Mouse (Mus musculus) hindbrain, embryonic 13.5 days (tissue): Measurements from ENCODE around the gene Armh4. TPM values are rescaled to one million over a fixed set of nuclear protein-coding genes. Genes with fewer than 3 reads are reported as not detected.
"Not testable (repeated sequence)": the region's sequence is repeated elsewhere in the genome, so short reads cannot be mapped to it uniquely, and the experiment has no call there.

ENCODE experiments used
- ATAC-seq: fragments of 200-750 bp; cut with Nextera tagmentation; 2 replicates; pipeline ENCODE4 v1.8.0; 2017; ENCODE audit warnings: moderate TSS enrichment; ENCODE audit not compliant: low FRiP score
- H3K27ac ChIP-seq: fragments of 300-500 bp; sonication (generic); 2 replicates; pipeline ENCODE4 v1.5.1; 2015; ENCODE audit warnings: inconsistent platforms, mild to moderate bottlenecking, moderate library complexity
- H3K27me3 ChIP-seq: fragments of 300-500 bp; sonication (generic); 2 replicates; pipeline ENCODE4 v1.6.1; 2015; ENCODE audit warnings: mild to moderate bottlenecking, inconsistent platforms
- H3K36me3 ChIP-seq: fragments of 300-500 bp; sonication (generic); 2 replicates; pipeline ENCODE4 v1.6.1; 2015; ENCODE audit warnings: mild to moderate bottlenecking, inconsistent platforms
- H3K4me1 ChIP-seq: fragments of 300-500 bp; sonication (generic); replicated peaks from 2 replicates; pipeline ENCODE4 v1.6.1; 2015; ENCODE audit warnings: inconsistent platforms
- H3K4me2 ChIP-seq: fragments of 300-500 bp; sonication (generic); 2 replicates; pipeline ENCODE4 v1.6.1; 2015; ENCODE audit warnings: inconsistent platforms, mild to moderate bottlenecking, moderate library complexity
- H3K4me3 ChIP-seq: fragments of 300-500 bp; sonication (generic); 2 replicates; pipeline ENCODE4 v1.5.1; 2015; ENCODE audit warnings: mild to moderate bottlenecking, inconsistent platforms
- H3K9ac ChIP-seq: fragments of 300-500 bp; sonication (generic); 2 replicates; pipeline ENCODE4 v1.6.1; 2015; ENCODE audit warnings: mild to moderate bottlenecking, inconsistent platforms
- H3K9me3 ChIP-seq: fragments of 300-500 bp; sonication (generic); 2 replicates; pipeline ENCODE4 v1.6.1; 2016; ENCODE audit warnings: inconsistent platforms
- WGBS: fragments of 180-500 bp; shearing (Covaris S2); methylation state at CpG from one replicate; pipeline ENCODE4 v1.1.7; 2015; 5-methylcytosine and 5-hydroxymethylcytosine counted together
- polyA plus RNA-seq: library from polyadenylated mRNA; unstranded; fragments of >200 nt; fragmentation: Nextera tagmentation; extraction: Ambion mirVana; gene quantifications from 2 replicates; pipeline ENCODE4 v1.2.1, GENCODE M21; 2015

Gene Armh4
- 37.9 and 38.9 TPM in 2 replicates for polyA plus RNA-seq

- H3K4me2 ChIP-seq: peak within 1 kb of the TSS; percentile 78
These were observed at the start of gene Armh4 for GRCm38 (mm10) chr14:49782715-49783531. TSS of gene Armh4 (minus strand) at chr14:49783383.

GRCm38 (mm10) chr14:49829192-49830171 is 46.3 kb upstream of the Armh4 start:
- ATAC-seq: peak; percentile 82
- WGBS: 12% methylated on average over 17 of the region's 17 CpGs
- no peaks in the 10 kb centered on the region for H3K36me3 ChIP-seq
- peak overlapping the region; percentile 18; the same call in 1 of the 2 replicates for H3K27ac ChIP-seq
- peaks cover 8% of the 10 kb centered on the region; the same call in 1 of the 2 replicates for H3K4me1 ChIP-seq
- H3K4me2 ChIP-seq: peak overlapping the region; percentile 51
- H3K9ac ChIP-seq: no peak overlapping the region
- no peaks in the 10 kb centered on the region for H3K27me3 ChIP-seq
- peak overlapping the region; percentile 27 for H3K4me3 ChIP-seq
- H3K9me3 ChIP-seq: no peaks in the 10 kb centered on the region; the same call in 1 of the 2 replicates

More at GRCm38 (mm10) chr14:49782715-49783531, at the start of gene Armh4:
- Histone ChIP-seq H3K27ac (peak within 1 kb of the TSS; percentile 90), H3K36me3 (no peaks in the 10 kb centered on the region), H3K4me3 (peak within 1 kb of the TSS; percentile 72), H3K9ac (peak within 1 kb of the TSS; percentile 83), H3K27me3 (0 out of 2 replicates have a peak, but pooled peaks cover 6% of the 10 kb centered on the region), H3K4me1 (peaks cover 26% of the 10 kb centered on the region), H3K9me3 (no peaks in the 10 kb centered on the region)
- ATAC-seq: peak; percentile 99
- under 1% methylated on average over 23 of the region's 24 CpGs for WGBS

- not testable (repeated sequence) for H3K4me1 ChIP-seq, H3K9ac ChIP-seq, ATAC-seq, H3K9me3 ChIP-seq, H3K36me3 ChIP-seq, H3K4me3 ChIP-seq, H3K4me2 ChIP-seq, H3K27me3 ChIP-seq, H3K27ac ChIP-seq
- 78% methylated on average over 8 of the region's 8 CpGs for WGBS
These were observed 36.7 kb upstream of the Armh4 start for GRCm38 (mm10) chr14:49819721-49820440.

GRCm38 (mm10) chr14:49818713-49819208 is 35.6 kb upstream of the Armh4 start:
- not testable (repeated sequence) for H3K4me1 ChIP-seq, H3K4me2 ChIP-seq, H3K4me3 ChIP-seq, H3K9me3 ChIP-seq, H3K36me3 ChIP-seq, H3K27me3 ChIP-seq, H3K9ac ChIP-seq, H3K27ac ChIP-seq, ATAC-seq
- 83% methylated on average over 6 of the region's 6 CpGs for WGBS

GRCm38 (mm10) chr14:49812966-49813365 is 29.8 kb upstream of the Armh4 start:
- not testable (repeated sequence) for H3K27me3 ChIP-seq, H3K4me2 ChIP-seq, H3K36me3 ChIP-seq, H3K4me3 ChIP-seq, ATAC-seq, H3K4me1 ChIP-seq, H3K27ac ChIP-seq, H3K9ac ChIP-seq, H3K9me3 ChIP-seq
- 88% methylated on average over 9 of the region's 9 CpGs for WGBS

- H3K27me3 ChIP-seq, ATAC-seq, H3K27ac ChIP-seq, H3K9me3 ChIP-seq, H3K9ac ChIP-seq, H3K4me3 ChIP-seq, H3K4me2 ChIP-seq, H3K36me3 ChIP-seq, H3K4me1 ChIP-seq: not testable (repeated sequence)
These were observed 21.9 kb upstream of the Armh4 start for GRCm38 (mm10) chr14:49805051-49805450.

- no peak for ATAC-seq
- H3K9me3 ChIP-seq: no peaks in the 10 kb centered on the region
- H3K36me3 ChIP-seq: no peaks in the 10 kb centered on the region
- H3K4me1 ChIP-seq: no peaks in the 10 kb centered on the region
- WGBS: 13% methylated on average over 4 of the region's 4 CpGs
- no peaks in the 10 kb centered on the region for H3K27me3 ChIP-seq
- H3K9ac ChIP-seq: no peak overlapping the region
- no peak overlapping the region for H3K27ac ChIP-seq
- no peak overlapping the region for H3K4me2 ChIP-seq
- no peak overlapping the region for H3K4me3 ChIP-seq
These were observed 18.3 kb upstream of the Armh4 start for GRCm38 (mm10) chr14:49801444-49801843.

GRCm38 (mm10) chr14:49793948-49794347 is 10.8 kb upstream of the Armh4 start:
- H3K27me3 ChIP-seq: no peaks in the 10 kb centered on the region

GRCm38 (mm10) chr14:49790542-49790941 is 7.4 kb upstream of the Armh4 start:
- H3K27me3 ChIP-seq: 0 out of 2 replicates have a peak, but pooled peaks cover 6% of the 10 kb centered on the region
- H3K36me3 ChIP-seq: no peaks in the 10 kb centered on the region
- H3K9ac ChIP-seq: no peak overlapping the region
- no peaks in the 10 kb centered on the region for H3K4me1 ChIP-seq
- 88% methylated on average over 4 of the region's 4 CpGs for WGBS
- no peak overlapping the region for H3K4me2 ChIP-seq
- H3K27ac ChIP-seq: no peak overlapping the region
- ATAC-seq: no peak
- H3K9me3 ChIP-seq: no peaks in the 10 kb centered on the region
- no peak overlapping the region for H3K4me3 ChIP-seq

More at GRCm38 (mm10) chr14:49793948-49794347, 10.8 kb upstream of the Armh4 start:
- H3K9ac ChIP-seq: no peak overlapping the region
- 91% methylated on average over 4 of the region's 4 CpGs for WGBS
- H3K36me3 ChIP-seq: no peaks in the 10 kb centered on the region
- H3K4me3 ChIP-seq: no peak overlapping the region
- H3K4me1 ChIP-seq: no peaks in the 10 kb centered on the region
- no peak for ATAC-seq
- no peaks in the 10 kb centered on the region for H3K9me3 ChIP-seq
- H3K4me2 ChIP-seq: no peak overlapping the region
- H3K27ac ChIP-seq: no peak overlapping the region

GRCm38 (mm10) chr14:49785793-49786192 is 2.6 kb upstream of the Armh4 start:
- no peak overlapping the region for H3K4me3 ChIP-seq
- no peaks in the 10 kb centered on the region for H3K36me3 ChIP-seq
- H3K27ac ChIP-seq: no peak overlapping the region
- no peak overlapping the region for H3K4me2 ChIP-seq
- 57% methylated on average over 2 of the region's 2 CpGs for WGBS
- H3K27me3 ChIP-seq: 0 out of 2 replicates have a peak, but pooled peaks cover 6% of the 10 kb centered on the region
- no peak for ATAC-seq
- H3K9me3 ChIP-seq: no peaks in the 10 kb centered on the region
- H3K9ac ChIP-seq: no peak overlapping the region
- peaks cover 18% of the 10 kb centered on the region for H3K4me1 ChIP-seq

- 84% methylated on average over 4 of the region's 4 CpGs for WGBS
- Histone ChIP-seq H3K4me2 (peak overlapping the region; percentile 78), H3K36me3 (no peaks in the 10 kb centered on the region), H3K27me3 (0 out of 2 replicates have a peak, but pooled peaks cover 6% of the 10 kb centered on the region), H3K4me3 (peak overlapping the region; percentile 72), H3K27ac (no peak overlapping the region), H3K9ac (no peak overlapping the region), H3K9me3 (no peaks in the 10 kb centered on the region), H3K4me1 (peaks cover 26% of the 10 kb centered on the region)
- no peak for ATAC-seq
These were observed 683 bp upstream of the Armh4 start for GRCm38 (mm10) chr14:49783866-49784265.
